Mouse (Mus musculus) embryonic facial prominence, embryonic 15.5 days (tissue): ENCODE results near the gene Tmod1. TPM values are rescaled to one million over a fixed set of nuclear protein-coding genes. Genes with fewer than 3 reads are reported as not detected.

Experiments used
- ATAC-seq: fragments of 200-750 bp; cut with Nextera tagmentation; 2 replicates; pipeline ENCODE4 v1.8.0; 2017; ENCODE audit warnings: low read depth, moderate TSS enrichment; ENCODE audit not compliant: insufficient number of reproducible peaks, low FRiP score, low TSS enrichment
- H3K27ac ChIP-seq: fragments of 300-500 bp; sonication (generic); replicated peaks from 2 replicates; pipeline ENCODE4 v1.5.1; 2015; ENCODE audit warnings: mild to moderate bottlenecking, inconsistent platforms
- H3K27me3 ChIP-seq: fragments of 300-500 bp; sonication (generic); 2 replicates; pipeline ENCODE4 v1.6.1; 2015; ENCODE audit warnings: inconsistent platforms
- H3K36me3 ChIP-seq: fragments of 300-500 bp; sonication (generic); 2 replicates; pipeline ENCODE4 v1.6.1; 2015; ENCODE audit warnings: mild to moderate bottlenecking, inconsistent platforms
- H3K4me1 ChIP-seq: fragments of 300-500 bp; sonication (generic); 2 replicates; pipeline ENCODE4 v1.6.1; 2015; ENCODE audit warnings: inconsistent platforms
- H3K4me2 ChIP-seq: fragments of 300-500 bp; sonication (generic); replicated peaks from 2 replicates; pipeline ENCODE4 v1.6.1; 2015; ENCODE audit warnings: mild to moderate bottlenecking, inconsistent platforms
- H3K4me3 ChIP-seq: fragments of 300-500 bp; sonication (generic); replicated peaks from 2 replicates; pipeline ENCODE4 v1.5.1; 2015; ENCODE audit warnings: mild to moderate bottlenecking, inconsistent platforms
- H3K9ac ChIP-seq: fragments of 300-500 bp; sonication (generic); 2 replicates; pipeline ENCODE4 v1.6.1; 2015; ENCODE audit warnings: inconsistent platforms
- H3K9me3 ChIP-seq: fragments of 300-500 bp; sonication (generic); replicated peaks from 2 replicates; pipeline ENCODE4 v1.6.1; 2016; ENCODE audit warnings: inconsistent platforms
- WGBS: fragments of 180-500 bp; shearing (Covaris S2); methylation state at CpG from one replicate; pipeline ENCODE4 v1.1.7; 2015; 5-methylcytosine and 5-hydroxymethylcytosine counted together
- polyA plus RNA-seq: library from polyadenylated mRNA; unstranded; fragments of >200 nt; fragmentation: Nextera tagmentation; extraction: Ambion mirVana; gene quantifications from 2 replicates; pipeline ENCODE4 v1.2.1, GENCODE M21; 2015

Gene Tmod1
- polyA plus RNA-seq, 1 experiment from 2014 or later: 13.4 TPM

GRCm38 (mm10) chr4:46138287-46139222 is 99.8 kb downstream of the Tmod1 start, which contains the start of the genes Ncbp1 and Tstd2:
Gene Ncbp1 (plus strand): TSS chr4:46138613.
Gene Tstd2 (minus strand): TSS chr4:46138694.
- H3K9me3 ChIP-seq: no peaks in the 10 kb centered on the region
- WGBS: under 1% methylated on average over 83 of the region's 90 CpGs
- peak within 1 kb of the TSS; percentile 77 for H3K4me3 ChIP-seq
- peaks cover 17% of the 10 kb centered on the region for H3K4me1 ChIP-seq
- peak; percentile 90 for ATAC-seq
- H3K27me3 ChIP-seq: no peaks in the 10 kb centered on the region
- peak within 1 kb of the TSS; percentile 98 for H3K27ac ChIP-seq
- peak within 1 kb of the TSS; percentile 64 for H3K4me2 ChIP-seq
- H3K36me3 ChIP-seq: peaks cover 8% of the 10 kb centered on the region
- peak within 1 kb of the TSS; percentile 84 for H3K9ac ChIP-seq

- H3K27ac ChIP-seq: no peak overlapping the region
- H3K4me1 ChIP-seq: peaks cover 9% of the 10 kb centered on the region
- H3K4me3 ChIP-seq: no peak overlapping the region
- H3K9me3 ChIP-seq: no peaks in the 10 kb centered on the region
- no peak overlapping the region for H3K9ac ChIP-seq
- 68% methylated on average over 3 of the region's 3 CpGs for WGBS
- no peaks in the 10 kb centered on the region for H3K27me3 ChIP-seq
- no peak for ATAC-seq
- H3K4me2 ChIP-seq: no peak overlapping the region
- peaks cover 23% of the 10 kb centered on the region for H3K36me3 ChIP-seq
Measured at GRCm38 (mm10) chr4:46144323-46144722, 105.6 kb downstream of the Tmod1 start.

- Histone ChIP-seq H3K9ac (no peak overlapping the region), H3K4me3 (no peak overlapping the region), H3K4me2 (no peak overlapping the region), H3K27ac (no peak overlapping the region), H3K4me1 (no peaks in the 10 kb centered on the region), H3K27me3 (no peaks in the 10 kb centered on the region), H3K36me3 (peaks cover 41% of the 10 kb centered on the region), H3K9me3 (no peaks in the 10 kb centered on the region)
- no peak for ATAC-seq
- 93% methylated on average over 1 of the region's 1 CpGs for WGBS
Measured at GRCm38 (mm10) chr4:46146881-46147280, 108.1 kb downstream of the Tmod1 start.

- Histone ChIP-seq H3K27ac (no peak overlapping the region), H3K9ac (no peak overlapping the region), H3K4me3 (no peak overlapping the region), H3K4me2 (no peak overlapping the region), H3K36me3 (peaks cover 74% of the 10 kb centered on the region), H3K27me3 (no peaks in the 10 kb centered on the region), H3K9me3 (no peaks in the 10 kb centered on the region), H3K4me1 (no peaks in the 10 kb centered on the region)
- 90% methylated on average over 12 of the region's 12 CpGs for WGBS
- no peak for ATAC-seq
Measured at GRCm38 (mm10) chr4:46151903-46152544, 113.3 kb downstream of the Tmod1 start.

- Histone ChIP-seq H3K9ac (no peak overlapping the region), H3K4me1 (no peaks in the 10 kb centered on the region), H3K4me3 (no peak overlapping the region), H3K27me3 (no peaks in the 10 kb centered on the region), H3K9me3 (no peaks in the 10 kb centered on the region), H3K27ac (no peak overlapping the region), H3K4me2 (no peak overlapping the region), H3K36me3 (peaks cover 83% of the 10 kb centered on the region)
- no peak for ATAC-seq
- 82% methylated on average over 2 of the region's 2 CpGs for WGBS
Measured at GRCm38 (mm10) chr4:46164027-46164426, 125.3 kb downstream of the Tmod1 start.

Other genes with a start within 250 kb of the Tmod1 start
- 4.0 and 4.1 TPM in 2 replicates for gene Aldh1b1, start 239.9 kb upstream of the Tmod1 start, polyA plus RNA-seq
- gene Igfbpl1, start 212.0 kb upstream of the Tmod1 start, polyA plus RNA-seq: 0.37 and 0.80 TPM in 2 replicates
- gene Stra6l, start 190.3 kb upstream of the Tmod1 start, polyA plus RNA-seq: 0.18 and 0.23 TPM in 2 replicates
- 1.2 and 2.4 TPM in 2 replicates for gene Ccdc180, start 148.6 kb upstream of the Tmod1 start, polyA plus RNA-seq
- gene Tdrd7, start 73.6 kb upstream of the Tmod1 start, polyA plus RNA-seq: 13.2 and 15.5 TPM in 2 replicates
- 69.8 TPM in 2 replicates for gene Ncbp1, start 99.7 kb downstream of the Tmod1 start, polyA plus RNA-seq
- 30.1 and 42.0 TPM in 2 replicates for gene Tstd2, start 99.8 kb downstream of the Tmod1 start, polyA plus RNA-seq
- 22.9 and 25.0 TPM in 2 replicates for gene Xpa, start 157.4 kb downstream of the Tmod1 start, polyA plus RNA-seq